Mouse (Mus musculus) thymus, postnatal 4 days (tissue): ENCODE results near the gene Dpysl5.

Source experiments
- DNase-seq: peaks from one replicate; pipeline ENCODE4 v3.0.0; 2021

Gene Dpysl5

GRCm38 (mm10) chr5:30824124-30824988 is 113.0 kb downstream of the Dpysl5 start:
- no peak for DNase-seq

GRCm38 (mm10) chr5:30825166-30825565 is 113.8 kb downstream of the Dpysl5 start:
- no peak for DNase-seq

GRCm38 (mm10) chr5:30825821-30826220 is 114.5 kb downstream of the Dpysl5 start:
- DNase-seq: no peak

- DNase-seq: no peak
Measured at GRCm38 (mm10) chr5:30833416-30833815, 122.1 kb downstream of the Dpysl5 start.

- DNase-seq: no peak
Measured at GRCm38 (mm10) chr5:30839731-30840130, 128.4 kb downstream of the Dpysl5 start.

- no peak for DNase-seq
Measured at GRCm38 (mm10) chr5:30841896-30842295, 130.5 kb downstream of the Dpysl5 start.
